Mouse (Mus musculus) lung, adult 18-20 months (tissue): ENCODE results near the gene Slc2a4.
A peak's percentile ranks its signal among the peaks of the same experiment; 100 is the strongest.

ENCODE experiments used
- DNase-seq, 2 experiments: peaks; one replicate each; pipeline ENCODE4 v3.0.0; 2022; ENCODE audit warnings: mixed read lengths in 2 of 2

Gene Slc2a4

DNA sequence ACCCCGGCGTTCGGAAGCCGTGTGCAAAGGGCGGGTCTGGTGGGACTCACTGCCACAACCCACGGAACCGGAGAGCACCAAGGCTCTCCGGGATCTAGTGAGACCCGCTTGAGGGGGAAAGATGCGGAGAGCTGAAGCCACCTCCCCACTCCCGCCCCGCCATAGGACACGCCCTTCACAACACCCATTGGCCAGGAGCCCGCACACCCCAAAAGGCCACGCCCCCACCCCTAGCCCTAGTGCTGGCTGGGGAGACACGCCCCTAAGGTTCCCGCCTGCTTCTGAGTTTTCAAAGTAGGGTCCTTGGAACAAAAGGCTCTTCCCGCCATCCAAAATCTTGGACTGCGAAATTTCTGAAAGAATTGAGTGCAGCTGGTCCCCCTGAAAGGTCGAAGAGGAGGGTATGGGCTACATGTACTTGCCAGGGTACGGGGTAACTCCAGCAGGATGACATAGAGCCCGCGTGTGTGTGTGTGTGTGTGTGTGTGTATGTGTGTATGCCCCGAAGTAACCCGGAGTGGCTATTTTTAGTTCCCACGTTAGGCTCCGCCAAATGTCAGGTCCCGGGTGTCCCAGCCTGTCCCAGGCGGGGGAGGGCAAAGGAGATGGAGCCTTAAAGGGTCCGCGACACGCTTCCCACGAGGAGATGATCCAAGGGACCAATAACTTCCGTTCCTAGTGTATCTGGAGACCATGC lies at the start of gene Slc2a4:
Gene Slc2a4, minus strand, starts transcription at position 123 of the 697 bp plus-strand sequence.
- DNase-seq: peak; percentile 89 to 92

DNA sequence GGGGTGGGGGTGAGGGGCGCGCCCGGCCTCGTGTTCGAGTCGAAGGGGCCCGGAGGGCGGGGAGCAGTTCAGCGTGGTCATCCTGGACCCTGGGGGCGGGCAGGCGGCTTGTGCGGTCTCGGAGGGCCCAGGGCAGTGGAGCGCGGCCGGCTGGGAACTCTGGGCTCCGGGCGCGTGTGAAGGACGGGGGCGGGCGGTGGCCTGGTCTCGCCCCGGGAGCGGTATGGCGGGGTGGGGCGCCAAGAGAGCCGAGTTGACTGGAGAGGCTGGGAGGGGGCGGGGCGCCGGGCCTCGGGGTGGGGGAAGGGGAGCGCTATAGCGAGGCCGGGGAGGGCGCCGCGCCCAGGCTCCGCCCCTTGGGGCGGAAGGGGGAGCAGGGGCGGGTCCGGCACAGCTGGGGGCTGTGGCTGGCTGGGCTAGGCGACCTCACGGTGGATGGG lies 49.1 kb upstream of the Slc2a4 start:
- peak; percentile 92 to 94 for DNase-seq

DNA sequence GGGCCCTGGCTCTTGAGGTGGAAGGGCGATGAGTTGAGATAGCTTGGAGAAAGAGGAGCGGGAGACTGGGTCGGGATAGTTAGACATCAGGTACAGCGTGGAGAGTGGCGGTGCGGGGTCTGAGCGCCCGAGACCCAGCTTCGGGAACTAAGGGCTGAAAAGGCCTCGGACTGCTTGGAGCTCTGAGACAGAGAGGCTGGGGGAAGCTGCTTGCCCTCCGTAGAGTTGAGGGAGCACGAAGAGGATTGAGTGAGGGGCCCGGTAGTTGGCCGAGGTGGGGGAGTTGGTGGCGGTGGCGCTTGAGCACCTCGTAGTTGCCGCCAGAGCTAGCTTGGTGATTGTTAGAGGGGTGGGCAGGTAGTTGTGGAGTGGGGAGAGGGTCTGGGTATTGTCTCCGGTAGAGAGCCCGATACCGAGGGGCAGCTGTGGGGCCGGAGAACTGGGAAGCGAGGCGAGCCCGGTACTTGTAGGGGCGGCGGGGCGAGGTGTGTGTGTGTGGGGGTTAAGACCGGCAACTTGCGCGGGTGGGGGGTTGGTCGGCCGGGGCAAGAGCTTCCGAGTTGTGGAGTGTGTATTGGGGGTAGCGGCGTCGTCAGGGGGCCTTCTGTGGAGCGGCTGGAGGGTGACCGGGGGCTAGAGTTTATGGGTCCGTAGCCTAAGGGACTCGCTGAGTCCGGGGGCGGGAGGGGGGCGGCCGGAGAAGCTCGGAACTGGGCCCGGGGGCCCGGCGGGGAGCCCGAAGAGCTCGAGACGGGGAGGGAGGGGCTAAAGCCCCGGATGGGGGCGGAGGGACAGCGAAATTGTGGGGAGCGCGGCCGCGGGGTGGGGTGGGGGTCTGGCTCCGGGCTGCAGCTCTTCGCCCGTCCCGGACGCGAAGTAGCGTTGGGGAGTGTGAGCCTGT lies 48.4 kb upstream of the Slc2a4 start:
- peak in 1 of 2 experiments; percentile 48 for DNase-seq

DNA sequence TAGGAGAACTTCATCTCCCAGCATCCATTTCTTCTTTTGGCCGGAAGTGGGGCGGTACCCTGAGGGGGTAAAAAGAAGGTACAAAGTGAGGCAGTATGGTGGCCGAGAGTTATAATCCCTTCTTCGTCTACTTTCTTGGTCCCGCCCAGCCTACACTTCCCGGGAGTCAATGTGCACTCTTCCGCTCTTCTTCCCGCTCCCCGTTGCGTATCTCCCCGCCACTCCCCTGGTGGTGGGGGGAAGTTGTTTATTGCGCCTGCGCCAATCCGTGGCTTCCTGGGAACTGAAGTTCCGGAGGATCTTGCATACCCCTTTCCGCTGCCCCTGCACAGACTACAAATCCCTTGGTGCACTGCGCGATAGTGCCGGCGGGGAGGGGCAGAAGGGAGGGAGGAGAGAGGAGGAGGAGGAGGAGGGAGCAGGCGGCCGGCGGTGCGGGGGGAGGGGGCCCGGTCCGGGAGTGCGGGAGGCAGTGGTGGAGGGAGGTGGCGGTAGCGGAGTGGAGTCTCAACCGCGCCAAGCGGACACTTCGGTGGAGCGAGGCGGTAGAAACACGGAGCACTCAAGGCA lies 47.5 kb upstream of the Slc2a4 start, which contains the start of gene Phf23:
Gene Phf23, plus strand, starts transcription at position 387 of the 570 bp plus-strand sequence.
- peak; percentile 99 for DNase-seq

DNA sequence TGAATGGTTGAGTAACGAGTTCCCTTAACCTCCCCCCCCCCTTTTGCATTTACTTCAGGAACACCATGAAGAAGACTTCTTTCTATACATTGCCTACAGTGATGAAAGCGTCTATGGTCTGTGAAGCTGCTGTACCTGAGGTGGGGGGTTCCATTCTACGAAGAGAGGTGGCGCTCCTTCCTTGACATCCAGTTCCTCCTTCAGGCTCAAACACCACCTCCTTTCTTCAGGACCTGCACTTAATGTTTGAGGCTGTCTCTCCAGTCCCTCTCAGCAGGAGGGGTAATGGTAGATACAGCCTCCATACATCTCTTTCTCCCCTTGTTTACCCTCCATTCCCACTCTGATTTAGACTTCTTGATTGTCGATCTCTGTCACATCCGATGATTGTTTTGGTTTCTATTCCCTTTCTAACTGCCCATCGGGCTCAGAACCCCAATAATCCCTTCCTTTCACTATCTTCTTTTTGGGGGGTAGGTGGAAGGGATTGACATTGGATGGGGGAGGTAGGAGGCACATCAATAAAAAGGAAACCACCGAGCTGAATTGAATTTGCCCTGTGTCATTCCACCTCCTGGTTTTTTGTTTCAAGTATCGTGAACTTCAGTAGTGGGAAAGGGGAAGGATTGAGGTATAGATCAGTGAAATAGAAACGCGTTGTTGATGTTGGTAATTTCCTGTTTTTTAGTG lies 46.6 kb upstream of the Slc2a4 start:
- no peak for DNase-seq

DNA sequence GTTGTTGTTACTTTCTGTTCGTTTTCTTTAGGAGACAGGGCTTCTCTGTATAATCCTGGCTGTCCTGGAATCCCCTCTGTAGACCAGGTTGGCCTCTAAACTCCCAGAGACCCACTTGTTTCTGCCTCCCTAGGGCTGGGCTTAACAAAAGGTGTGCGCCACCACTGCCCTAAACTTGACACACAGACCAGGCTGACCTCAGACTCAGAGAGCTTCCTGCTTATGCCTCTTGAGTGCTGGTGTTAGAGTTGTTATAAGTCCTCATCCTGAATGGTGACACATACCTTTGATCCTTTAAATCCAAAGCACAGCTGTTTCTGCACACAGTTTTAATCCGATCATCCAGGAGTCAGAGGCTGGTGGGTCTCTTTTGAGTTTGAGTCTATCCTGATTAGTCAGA lies 44.9 kb upstream of the Slc2a4 start:
- no peak for DNase-seq

DNA sequence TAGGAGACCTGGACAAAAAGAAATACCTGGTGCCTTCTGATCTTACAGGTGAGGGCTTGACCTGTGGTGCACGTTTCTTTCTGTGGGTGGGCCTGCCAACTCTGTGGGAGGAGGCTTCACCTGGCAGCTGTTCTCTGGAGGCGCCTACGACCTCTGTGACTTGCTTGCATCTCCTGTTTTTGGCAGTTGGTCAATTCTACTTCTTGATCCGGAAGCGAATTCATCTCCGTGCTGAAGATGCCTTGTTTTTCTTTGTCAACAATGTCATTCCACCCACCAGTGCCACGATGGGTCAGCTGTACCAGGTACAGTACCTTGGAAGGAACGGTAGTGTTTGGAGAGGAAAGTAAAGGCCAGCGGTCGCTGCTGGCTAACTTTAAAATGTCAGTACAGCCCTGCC lies 44.4 kb upstream of the Slc2a4 start:
- no peak for DNase-seq

DNA sequence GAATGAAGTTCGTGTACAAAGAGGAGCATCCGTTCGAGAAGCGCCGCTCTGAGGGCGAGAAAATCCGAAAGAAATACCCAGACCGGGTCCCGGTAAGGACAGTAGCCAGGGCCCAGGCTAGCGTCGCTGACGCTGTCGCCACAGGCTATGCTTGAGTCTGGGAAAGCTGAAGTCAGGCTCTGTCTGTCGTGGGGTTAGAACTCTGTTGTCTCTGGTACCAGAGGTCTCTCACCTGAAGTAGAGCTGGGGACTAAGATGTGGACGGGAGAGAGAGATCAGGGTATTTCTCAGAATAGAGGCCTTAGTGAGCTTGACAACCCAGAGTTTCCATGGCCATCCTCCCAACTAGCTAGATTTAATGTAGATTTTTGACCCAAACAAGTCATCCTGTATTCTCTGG lies 43.7 kb upstream of the Slc2a4 start:
- no peak for DNase-seq

DNA sequence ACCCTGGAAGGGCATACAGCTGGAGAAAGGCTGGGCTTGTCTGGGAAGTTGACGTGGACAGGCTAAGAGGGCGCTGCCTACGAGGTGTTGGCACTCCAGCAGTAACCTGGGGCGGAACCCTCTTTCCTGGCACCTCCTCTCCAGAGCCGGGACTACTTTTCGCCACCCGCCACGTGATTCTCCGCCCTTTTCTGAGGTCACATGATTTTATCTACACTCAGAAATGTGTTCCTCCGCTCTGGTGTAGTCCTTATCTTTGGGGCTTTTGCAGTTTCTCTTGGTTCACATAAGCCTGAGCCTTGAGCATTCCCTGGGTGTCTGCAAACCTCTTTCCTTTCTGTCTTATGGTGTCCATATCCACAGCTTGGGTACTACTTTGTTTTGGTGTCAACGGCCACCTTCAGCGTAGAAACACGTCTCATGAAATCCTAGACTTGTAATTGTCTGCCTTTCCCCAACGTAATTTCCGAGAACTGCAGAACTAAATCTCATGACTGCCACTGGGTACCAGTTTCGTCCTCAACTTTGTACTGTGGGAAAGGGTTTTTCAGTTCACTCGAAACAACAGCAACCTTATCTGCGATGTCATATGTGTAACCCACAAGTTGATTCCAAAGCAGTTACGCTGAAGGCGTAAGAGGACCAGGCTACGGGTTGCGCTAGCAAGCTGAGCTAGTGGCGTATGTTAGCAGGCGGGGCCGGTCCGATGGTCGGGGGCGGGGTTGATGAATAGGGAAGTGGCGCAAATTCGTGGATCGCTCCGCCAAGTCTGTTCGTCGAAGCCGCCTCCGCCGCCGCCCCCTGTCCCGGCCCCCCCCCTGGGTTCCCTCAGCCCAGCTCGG lies 43.1 kb upstream of the Slc2a4 start, which contains the start of gene Gabarap:
Gene Gabarap, plus strand, starts transcription at position 294 of the 842 bp plus-strand sequence.
- peak; percentile 98 for DNase-seq

DNA sequence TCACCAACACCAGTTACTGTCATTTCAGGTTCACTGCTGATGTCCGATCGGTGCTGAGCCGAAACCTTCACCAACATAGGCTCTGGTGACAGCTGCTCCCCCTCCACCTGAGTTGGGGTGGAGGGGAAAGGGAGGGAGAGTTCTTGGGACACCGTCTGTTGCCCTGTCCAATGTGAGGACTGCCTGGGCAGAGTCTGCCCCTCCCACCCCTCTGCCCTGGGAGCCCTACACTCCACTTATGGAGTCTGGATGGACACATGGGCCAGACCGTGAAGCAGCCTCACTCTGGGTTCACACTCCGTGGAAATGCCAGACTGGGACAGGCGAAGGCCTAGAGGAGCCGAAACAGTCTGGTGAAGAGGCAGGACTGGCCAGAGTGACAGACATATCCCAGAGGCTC lies 42.0 kb upstream of the Slc2a4 start:
- no peak for DNase-seq

DNA sequence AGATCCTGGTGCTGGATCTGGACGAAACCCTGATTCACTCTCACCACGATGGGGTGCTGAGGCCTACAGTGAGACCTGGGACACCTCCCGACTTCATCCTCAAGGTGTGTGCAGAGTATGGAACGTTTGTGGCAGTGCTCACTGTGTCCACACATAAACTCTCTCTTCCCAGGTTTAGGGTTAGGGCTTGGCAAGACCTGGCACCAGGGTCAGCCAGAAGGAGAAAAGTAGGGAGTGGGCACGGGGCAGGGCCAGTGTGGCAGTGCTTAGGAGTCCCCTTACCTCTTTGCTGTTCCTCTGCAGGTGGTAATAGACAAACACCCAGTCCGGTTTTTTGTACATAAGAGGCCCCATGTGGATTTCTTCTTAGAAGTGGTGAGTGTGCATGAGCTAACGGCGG lies 36.4 kb upstream of the Slc2a4 start:
- no peak for DNase-seq

DNA sequence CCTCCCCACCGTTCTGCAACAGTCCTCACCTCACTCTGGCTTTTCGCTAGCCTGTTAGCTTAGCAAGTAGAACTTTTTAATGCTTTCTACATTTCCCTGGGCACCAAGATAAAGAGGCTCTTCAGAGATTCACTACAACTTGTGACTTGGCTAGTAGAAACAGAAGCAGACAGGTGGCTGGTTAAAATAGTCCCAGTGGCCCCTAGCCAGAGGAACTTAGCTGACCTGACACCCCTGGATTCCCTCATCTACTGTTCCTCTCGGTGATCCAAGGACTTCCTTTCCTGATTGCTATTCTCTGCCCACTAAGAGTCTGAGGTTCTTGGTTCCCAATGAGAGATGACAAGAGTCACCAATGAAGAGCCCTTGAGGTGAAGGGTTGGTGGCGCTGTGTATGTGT lies 35.4 kb upstream of the Slc2a4 start:
- no peak for DNase-seq

DNA sequence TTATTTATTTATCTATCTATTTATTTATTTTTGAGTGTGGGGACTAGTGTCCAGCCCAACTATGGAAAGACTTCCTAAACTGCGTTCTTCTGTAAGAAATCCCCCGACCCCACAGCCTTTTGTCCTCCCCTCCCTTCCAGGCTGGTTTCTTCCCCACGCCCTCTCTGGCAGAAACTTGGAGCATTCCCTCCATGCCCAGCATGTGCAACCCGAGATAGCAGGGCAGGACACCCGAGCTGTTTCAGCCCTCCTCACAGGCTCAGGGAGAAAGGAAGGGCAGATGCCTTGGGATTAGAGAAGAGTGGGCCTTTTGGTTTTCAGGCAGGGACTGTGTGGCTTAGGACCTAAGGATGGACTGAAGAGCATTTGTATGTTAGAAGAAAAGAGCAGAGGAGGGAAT lies 34.9 kb upstream of the Slc2a4 start:
- no peak for DNase-seq

DNA sequence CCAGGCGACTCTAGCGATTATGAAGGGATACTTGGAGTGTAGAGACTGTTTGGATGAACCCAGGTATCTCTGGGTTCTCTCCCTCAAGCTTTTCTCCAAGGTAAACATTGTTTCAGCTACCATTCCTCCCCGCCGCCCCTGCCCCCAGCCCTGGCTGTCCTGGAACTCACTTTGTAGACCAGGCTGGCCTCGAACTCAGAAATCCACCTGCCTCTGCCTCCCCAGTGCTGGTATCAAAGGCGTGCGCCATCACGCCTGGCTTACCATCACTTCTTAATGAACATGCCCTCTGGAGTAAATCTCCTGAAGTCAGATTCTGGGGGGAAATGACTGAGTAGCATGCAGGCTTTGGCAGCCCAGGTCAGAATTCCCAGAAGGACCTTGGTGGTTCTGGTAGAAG lies 34.2 kb upstream of the Slc2a4 start, which contains the start of gene Elp5:
Gene Elp5, minus strand, starts transcription at position 293 of the 400 bp plus-strand sequence.
- no peak for DNase-seq

DNA sequence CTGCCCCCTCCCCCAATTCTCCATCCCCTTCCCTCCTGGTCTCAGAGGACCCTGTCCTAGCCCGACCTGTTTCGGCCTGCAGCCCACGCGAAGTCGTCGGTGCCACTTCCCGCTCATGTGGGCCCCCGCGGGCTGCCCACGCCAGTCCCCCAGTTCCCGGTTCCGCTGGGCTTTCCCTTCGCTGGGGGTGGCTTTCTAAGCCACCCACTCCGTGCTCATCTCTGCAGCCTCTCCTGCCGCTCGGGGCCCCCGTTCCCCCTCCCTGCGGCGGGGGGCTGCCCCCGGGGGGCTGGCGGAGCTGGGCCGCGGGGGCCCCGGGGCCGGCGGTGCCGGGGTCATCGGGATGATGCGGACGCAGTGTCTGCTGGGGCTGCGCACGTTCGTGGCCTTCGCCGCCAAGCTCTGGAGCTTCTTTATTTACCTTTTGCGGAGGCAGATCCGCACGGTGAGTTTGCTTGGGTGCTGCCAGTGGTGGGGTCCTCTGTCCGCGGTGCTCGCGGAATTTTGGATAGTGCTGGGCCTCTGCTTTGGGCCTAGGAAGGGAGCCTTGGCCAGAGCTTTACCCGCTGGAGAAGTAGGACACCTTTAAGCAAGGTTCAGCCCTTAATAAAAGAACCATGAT lies 33.3 kb upstream of the Slc2a4 start, which contains the start of gene Ctdnep1:
Gene Ctdnep1, plus strand, starts transcription at position 16 of the 622 bp plus-strand sequence.
- DNase-seq: peak in 1 of 2 experiments; percentile 27

DNA sequence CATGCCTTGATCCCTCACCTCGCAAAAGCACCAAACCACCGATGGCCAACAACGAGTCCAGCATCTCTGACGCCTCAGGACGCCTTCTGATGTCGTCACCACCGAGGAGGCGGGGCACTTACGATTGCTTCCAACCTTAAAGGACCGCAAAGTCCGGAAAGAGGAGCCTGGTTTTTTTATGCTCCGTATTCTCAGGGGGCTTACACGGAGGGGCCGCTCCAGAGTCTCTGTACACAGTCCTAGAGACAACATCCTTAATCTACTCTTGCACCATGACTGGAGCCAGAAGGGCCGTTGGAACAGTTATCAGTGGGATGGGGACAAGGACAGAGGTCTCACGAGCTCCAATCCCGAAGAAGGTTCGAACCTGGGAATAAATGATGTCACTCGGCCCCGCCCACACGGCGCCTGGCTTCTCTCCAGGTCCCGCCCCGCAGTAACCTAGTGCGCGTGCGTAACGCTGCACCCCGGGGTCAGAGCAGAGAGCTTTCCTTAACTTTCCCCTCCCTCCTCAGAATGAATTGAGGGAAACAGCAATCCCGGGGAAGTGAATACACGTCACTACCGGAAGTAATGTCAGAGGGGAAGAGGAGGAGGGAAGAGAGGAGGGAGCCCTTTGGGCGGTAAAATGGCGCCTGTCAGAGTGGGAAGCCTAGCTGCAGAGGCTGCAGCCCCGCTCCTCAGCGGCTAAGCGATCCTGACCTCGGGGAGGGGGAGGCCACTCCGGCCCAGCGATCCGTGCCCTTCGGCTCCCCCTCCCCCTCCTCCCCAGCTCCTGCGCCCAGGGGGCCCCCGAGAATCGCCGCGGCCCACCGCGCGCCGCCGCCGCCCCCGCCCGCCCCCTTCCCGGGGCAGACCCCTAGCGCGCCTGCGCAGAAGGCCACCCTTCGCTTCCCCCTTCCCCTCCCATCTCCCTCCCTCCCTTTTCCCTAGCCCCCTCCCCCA lies 32.5 kb upstream of the Slc2a4 start:
- peak; percentile 96 to 97 for DNase-seq

DNA sequence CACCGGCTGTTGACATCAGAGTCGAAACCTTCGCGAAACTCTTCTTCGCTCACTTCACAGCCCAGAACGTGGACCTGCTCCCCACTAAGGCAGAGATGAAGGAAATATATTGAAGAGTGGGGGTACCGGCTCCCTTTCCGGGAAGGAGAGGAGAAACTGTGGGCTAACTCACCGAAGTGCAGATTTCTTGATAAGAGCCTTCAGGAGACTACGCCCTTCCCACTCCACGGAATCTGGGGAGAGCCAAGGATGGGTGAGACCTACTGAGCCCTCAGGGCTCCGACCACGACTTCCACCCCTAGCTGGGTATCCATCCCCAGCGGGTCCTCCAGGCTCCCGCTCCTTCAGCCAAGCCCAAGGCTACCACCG lies 31.8 kb upstream of the Slc2a4 start:
- no peak for DNase-seq

DNA sequence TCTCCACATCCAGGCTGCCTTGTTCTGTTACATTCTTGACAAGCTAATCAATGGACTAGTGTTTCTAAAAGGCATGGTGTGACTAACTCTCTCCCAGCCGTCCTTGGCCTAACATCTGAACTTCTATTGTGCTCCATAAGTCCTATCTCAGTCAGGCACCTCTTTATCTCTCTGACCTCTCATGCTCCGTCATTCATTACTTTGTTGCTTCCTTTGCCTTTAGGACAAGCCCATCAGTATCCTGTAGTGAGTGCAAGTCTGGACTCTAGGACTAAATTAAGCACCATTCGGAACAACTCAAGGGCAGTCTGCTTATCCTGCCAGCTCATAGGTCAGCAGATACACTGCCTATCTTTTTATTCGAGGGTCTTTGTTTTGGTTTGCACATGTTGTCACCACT lies 28.3 kb upstream of the Slc2a4 start:
- no peak for DNase-seq

DNA sequence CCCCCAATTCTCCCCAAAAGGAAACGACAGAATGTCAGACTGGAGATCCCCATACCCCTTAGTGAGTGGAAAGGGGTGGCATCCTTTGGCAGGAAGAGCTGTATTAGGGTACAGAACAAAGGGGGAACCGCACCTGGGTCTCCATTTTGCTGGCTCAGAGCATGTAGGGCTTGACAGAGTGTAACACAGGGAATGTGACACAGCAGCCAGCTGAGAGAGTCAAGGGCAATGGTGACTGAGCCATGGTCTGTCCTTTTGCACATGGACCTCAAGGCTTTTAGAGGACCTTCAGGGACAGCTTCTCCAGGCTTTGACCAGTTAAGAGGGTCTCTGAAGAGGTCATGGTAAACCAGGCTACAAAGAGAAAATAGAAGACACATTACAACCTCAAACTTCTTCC lies 26.9 kb upstream of the Slc2a4 start:
- no peak for DNase-seq

DNA sequence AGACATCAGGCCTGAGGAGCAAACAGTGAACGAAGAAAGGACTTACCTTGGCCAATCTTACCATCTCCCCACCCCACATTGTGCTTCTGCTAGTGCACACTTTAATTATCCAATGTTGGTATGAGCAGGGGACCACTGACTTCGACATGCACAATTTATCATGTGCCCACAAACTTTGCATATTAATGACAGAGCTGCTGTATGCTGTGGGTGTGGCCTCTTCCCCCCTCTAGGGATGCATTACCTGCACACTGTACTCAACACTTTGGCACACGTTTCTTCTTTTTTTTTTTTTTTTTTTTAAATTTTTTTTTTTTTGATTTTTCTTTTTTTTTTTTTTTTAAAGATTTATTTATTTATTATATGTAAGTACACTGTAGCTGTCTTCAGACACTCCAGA lies 22.8 kb upstream of the Slc2a4 start:
- DNase-seq: no peak
